Mouse (Mus musculus) heart, embryonic 10.5 days (tissue): ENCODE data around the gene Reg3g. TPM values are rescaled to one million over a fixed set of nuclear protein-coding genes. Genes with fewer than 3 reads are reported as not detected.

Experiments
- DNase-seq: peaks from one replicate; pipeline ENCODE4 v3.0.0-alpha.2; 2017; ENCODE audit warnings: low spot score
- H3K27ac ChIP-seq: fragments of 300-500 bp; sonication (generic); 2 replicates; pipeline ENCODE4 v1.5.1; 2016; ENCODE audit warnings: mild to moderate bottlenecking
- H3K27me3 ChIP-seq: fragments of 300-500 bp; sonication (generic); 2 replicates; pipeline ENCODE4 v1.6.1; 2016; ENCODE audit warnings: mild to moderate bottlenecking; ENCODE audit not compliant: poor library complexity, insufficient read depth, severe bottlenecking
- H3K36me3 ChIP-seq: fragments of 300-500 bp; sonication (generic); 2 replicates; pipeline ENCODE4 v1.6.1; 2016; ENCODE audit warnings: mild to moderate bottlenecking, moderate library complexity
- H3K4me1 ChIP-seq: fragments of 300-500 bp; sonication (generic); 2 replicates; pipeline ENCODE4 v1.6.1; 2016; ENCODE audit warnings: mild to moderate bottlenecking
- H3K4me3 ChIP-seq: fragments of 300-500 bp; sonication (generic); 2 replicates; pipeline ENCODE4 v1.5.1; 2016; ENCODE audit warnings: mild to moderate bottlenecking, moderate library complexity
- H3K9me3 ChIP-seq: fragments of 300-500 bp; sonication (generic); 2 replicates; pipeline ENCODE4 v1.6.1; 2016; ENCODE audit warnings: mild to moderate bottlenecking, moderate library complexity
- WGBS: fragments of 180-500 bp; shearing (Covaris S2); methylation state at CpG from one replicate; pipeline ENCODE4 v1.1.7; 2016; 5-methylcytosine and 5-hydroxymethylcytosine counted together
- polyA plus RNA-seq: library from polyadenylated mRNA; unstranded; fragments of >200 nt; fragmentation: Nextera tagmentation; extraction: Ambion mirVana; gene quantifications from 2 replicates; pipeline ENCODE4 v1.2.1, GENCODE M21; 2016

Reg3g gene
- polyA plus RNA-seq: not detected in 2 replicates

GRCm38 (mm10) chr6:78468772-78469171 lies at the start of gene Reg3g:
Gene Reg3g, minus strand, starts transcription at chr6:78468872.
- H3K4me1 ChIP-seq: no peaks in the 10 kb centered on the region
- DNase-seq: no peak
- H3K27me3 ChIP-seq: no peaks in the 10 kb centered on the region
- no peaks in the 10 kb centered on the region for H3K36me3 ChIP-seq
- H3K4me3 ChIP-seq: no peak within 1 kb of the TSS
- H3K9me3 ChIP-seq: no peaks in the 10 kb centered on the region
- WGBS: 89% methylated on average over 2 of the region's 2 CpGs
- H3K27ac ChIP-seq: no peak within 1 kb of the TSS

GRCm38 (mm10) chr6:78515777-78516446 lies 47.2 kb upstream of the Reg3g start:
- 64% methylated on average over 3 of the region's 3 CpGs for whole genome bisulfite sequencing
- H3K4me3 ChIP-seq: no peak overlapping the region
- no peaks in the 10 kb centered on the region for H3K27me3 ChIP-seq
- no peaks in the 10 kb centered on the region for H3K4me1 ChIP-seq
- DNase-seq: no peak
- no peaks in the 10 kb centered on the region for H3K36me3 ChIP-seq
- H3K27ac ChIP-seq: no peak overlapping the region
- no peaks in the 10 kb centered on the region for H3K9me3 ChIP-seq

GRCm38 (mm10) chr6:78512833-78513232 lies 44.2 kb upstream of the Reg3g start:
- no peak for DNase-seq
- H3K36me3 ChIP-seq: no peaks in the 10 kb centered on the region
- H3K9me3 ChIP-seq: no peaks in the 10 kb centered on the region
- H3K27me3 ChIP-seq: no peaks in the 10 kb centered on the region
- WGBS: 8% methylated on average over 3 of the region's 3 CpGs
- H3K4me1 ChIP-seq: no peaks in the 10 kb centered on the region
- no peak overlapping the region for H3K4me3 ChIP-seq
- no peak overlapping the region for H3K27ac ChIP-seq

- 62% methylated on average over 3 of the region's 3 CpGs for WGBS
- no peaks in the 10 kb centered on the region for H3K9me3 ChIP-seq
- no peaks in the 10 kb centered on the region for H3K36me3 ChIP-seq
- H3K27me3 ChIP-seq: no peaks in the 10 kb centered on the region
- H3K4me1 ChIP-seq: no peaks in the 10 kb centered on the region
- no peak for DNase-seq
- no peak overlapping the region for H3K27ac ChIP-seq
- no peak overlapping the region for H3K4me3 ChIP-seq
Observed at GRCm38 (mm10) chr6:78510173-78510900, 41.7 kb upstream of the Reg3g start.

GRCm38 (mm10) chr6:78505745-78506144 lies 37.1 kb upstream of the Reg3g start:
- WGBS: 59% methylated on average over 3 of the region's 3 CpGs

GRCm38 (mm10) chr6:78494633-78495032 lies 26.0 kb upstream of the Reg3g start:
- H3K27ac ChIP-seq: no peak overlapping the region
- no peak overlapping the region for H3K4me3 ChIP-seq
- H3K9me3 ChIP-seq: no peaks in the 10 kb centered on the region
- H3K36me3 ChIP-seq: no peaks in the 10 kb centered on the region
- no peak for DNase-seq
- no peaks in the 10 kb centered on the region for H3K4me1 ChIP-seq
- 79% methylated on average over 3 of the region's 3 CpGs for WGBS
- H3K27me3 ChIP-seq: no peaks in the 10 kb centered on the region

More at GRCm38 (mm10) chr6:78505745-78506144, 37.1 kb upstream of the Reg3g start:
- H3K27me3 ChIP-seq: no peaks in the 10 kb centered on the region
- H3K4me3 ChIP-seq: no peak overlapping the region
- no peaks in the 10 kb centered on the region for H3K36me3 ChIP-seq
- no peak overlapping the region for H3K27ac ChIP-seq
- H3K9me3 ChIP-seq: no peaks in the 10 kb centered on the region
- DNase-seq: no peak
- no peaks in the 10 kb centered on the region for H3K4me1 ChIP-seq

GRCm38 (mm10) chr6:78469287-78469686 lies 615 bp upstream of the Reg3g start:
- Histone ChIP-seq H3K4me1 (no peaks in the 10 kb centered on the region), H3K9me3 (no peaks in the 10 kb centered on the region), H3K27me3 (no peaks in the 10 kb centered on the region), H3K27ac (no peak overlapping the region), H3K36me3 (no peaks in the 10 kb centered on the region), H3K4me3 (no peak overlapping the region)
- WGBS: 80% methylated on average over 3 of the region's 3 CpGs
- no peak for DNase-seq

GRCm38 (mm10) chr6:78463266-78463665 lies 5.4 kb downstream of the Reg3g start:
- H3K4me3 ChIP-seq: no peak overlapping the region
- no peaks in the 10 kb centered on the region for H3K36me3 ChIP-seq
- no peak for DNase-seq
- H3K9me3 ChIP-seq: no peaks in the 10 kb centered on the region
- whole genome bisulfite sequencing: 80% methylated on average over 2 of the region's 2 CpGs
- H3K27me3 ChIP-seq: no peaks in the 10 kb centered on the region
- H3K27ac ChIP-seq: no peak overlapping the region
- H3K4me1 ChIP-seq: no peaks in the 10 kb centered on the region

- H3K27ac ChIP-seq: no peak overlapping the region
- DNase-seq: no peak
- 79% methylated on average over 2 of the region's 2 CpGs for WGBS
- no peaks in the 10 kb centered on the region for H3K27me3 ChIP-seq
- H3K36me3 ChIP-seq: no peaks in the 10 kb centered on the region
- no peak overlapping the region for H3K4me3 ChIP-seq
- no peaks in the 10 kb centered on the region for H3K4me1 ChIP-seq
- no peaks in the 10 kb centered on the region for H3K9me3 ChIP-seq
Observed at GRCm38 (mm10) chr6:78462360-78462759, 6.3 kb downstream of the Reg3g start.

- Histone ChIP-seq H3K36me3 (no peaks in the 10 kb centered on the region), H3K9me3 (no peaks in the 10 kb centered on the region), H3K27ac (no peak overlapping the region), H3K4me3 (no peak overlapping the region), H3K27me3 (no peaks in the 10 kb centered on the region), H3K4me1 (no peaks in the 10 kb centered on the region)
- 59% methylated on average over 3 of the region's 3 CpGs for WGBS
- DNase-seq: no peak
Observed at GRCm38 (mm10) chr6:78460191-78460825, 8.4 kb downstream of the Reg3g start.

- no peak for DNase-seq
- WGBS: 83% methylated on average over 2 of the region's 2 CpGs
- no peak overlapping the region for H3K4me3 ChIP-seq
- no peaks in the 10 kb centered on the region for H3K36me3 ChIP-seq
- H3K9me3 ChIP-seq: no peaks in the 10 kb centered on the region
- no peaks in the 10 kb centered on the region for H3K4me1 ChIP-seq
- H3K27me3 ChIP-seq: no peaks in the 10 kb centered on the region
- H3K27ac ChIP-seq: no peak overlapping the region
Observed at GRCm38 (mm10) chr6:78452804-78453203, 15.9 kb downstream of the Reg3g start.

- Histone ChIP-seq H3K4me3 (no peak overlapping the region), H3K36me3 (no peaks in the 10 kb centered on the region), H3K27me3 (no peaks in the 10 kb centered on the region), H3K9me3 (no peaks in the 10 kb centered on the region), H3K4me1 (no peaks in the 10 kb centered on the region), H3K27ac (no peak overlapping the region)
- no peak for DNase-seq
Observed at GRCm38 (mm10) chr6:78448409-78448808, 20.3 kb downstream of the Reg3g start.

- no peaks in the 10 kb centered on the region for H3K27me3 ChIP-seq
- H3K9me3 ChIP-seq: no peaks in the 10 kb centered on the region
- no peak overlapping the region for H3K4me3 ChIP-seq
- WGBS: 54% methylated on average over 1 of the region's 1 CpGs
- no peaks in the 10 kb centered on the region for H3K4me1 ChIP-seq
- no peaks in the 10 kb centered on the region for H3K36me3 ChIP-seq
- H3K27ac ChIP-seq: no peak overlapping the region
- no peak for DNase-seq
Observed at GRCm38 (mm10) chr6:78447202-78447601, 21.5 kb downstream of the Reg3g start.
